Mouse (Mus musculus) liver, postnatal 0 days (tissue): ENCODE results near the gene Ift43. TPM values are rescaled to one million over a fixed set of nuclear protein-coding genes. Genes with fewer than 3 reads are reported as not detected.

Source experiments
- ATAC-seq: fragments of 200-750 bp; cut with Nextera tagmentation; 2 replicates; pipeline ENCODE4 v1.8.0; 2017; ENCODE audit warnings: mild to moderate bottlenecking, moderate library complexity
- DNase-seq: peaks from one replicate; pipeline ENCODE4 v3.0.0-alpha.2; 2016
- H3K27ac ChIP-seq: fragments of 300-500 bp; sonication (generic); 2 replicates; pipeline ENCODE4 v1.5.1; 2014; ENCODE audit warnings: antibody characterized with exemption, moderate library complexity, mild to moderate bottlenecking, low read depth
- H3K27me3 ChIP-seq: fragments of 300-500 bp; sonication (generic); 2 replicates; pipeline ENCODE4 v1.6.1; 2014; ENCODE audit warnings: low read length, control low read depth, mixed read lengths; ENCODE audit not compliant: insufficient read depth
- H3K36me3 ChIP-seq: fragments of 300-500 bp; sonication (generic); replicated peaks from 2 replicates; pipeline ENCODE4 v1.6.1; 2014; ENCODE audit warnings: mild to moderate bottlenecking, control low read depth, low read length, moderate library complexity, mixed read lengths; ENCODE audit not compliant: insufficient read depth
- H3K4me1 ChIP-seq: fragments of 300-500 bp; sonication (generic); 2 replicates; pipeline ENCODE4 v1.6.1; 2014; ENCODE audit warnings: antibody characterized with exemption, mild to moderate bottlenecking, control low read depth; ENCODE audit not compliant: insufficient read depth
- H3K4me2 ChIP-seq: fragments of 300-500 bp; sonication (generic); 2 replicates; pipeline ENCODE4 v1.6.1; 2014; ENCODE audit warnings: low read depth, mild to moderate bottlenecking, low read length, moderate library complexity, mixed read lengths
- H3K4me3 ChIP-seq: fragments of 300-500 bp; sonication (generic); 2 replicates; pipeline ENCODE4 v1.5.1; 2014; ENCODE audit warnings: low read depth, low read length
- H3K9ac ChIP-seq: fragments of 300-500 bp; sonication (generic); replicated peaks from 2 replicates; pipeline ENCODE4 v1.6.1; 2014; ENCODE audit warnings: mild to moderate bottlenecking, moderate library complexity
- H3K9me3 ChIP-seq: fragments of 300-500 bp; sonication (generic); 2 replicates; pipeline ENCODE4 v1.6.1; 2016; ENCODE audit warnings: mild to moderate bottlenecking, control low read depth, low read length, mixed read lengths
- CTCF ChIP-seq: sonication (generic); IDR thresholded peaks from 2 replicates; pipeline ENCODE4 v1.5.1; 2016; ENCODE audit warnings: antibody characterized with exemption, low read depth
- EP300 ChIP-seq: IDR thresholded peaks from 2 replicates; pipeline ENCODE4 v1.6.1; 2016; ENCODE audit warnings: antibody characterized with exemption, low read depth, mild to moderate bottlenecking
- WGBS: fragments of 180-500 bp; shearing (Covaris S2); extraction: QIAGEN DNeasy Blood & Tissue Kit; methylation state at CpG from one replicate; pipeline ENCODE4 v1.1.7; 2014; ENCODE audit not compliant: insufficient replicate concordance; 5-methylcytosine and 5-hydroxymethylcytosine counted together
- polyA plus RNA-seq: library from polyadenylated mRNA; unstranded; fragments of >200 nt; fragmentation: Nextera tagmentation; extraction: Ambion mirVana; gene quantifications from 2 replicates; pipeline ENCODE4 v1.2.1, GENCODE M21; 2015

Gene Ift43
- polyA plus RNA-seq, 1 experiment from 2014 or later: 8.4 TPM

- no peak for TF ChIP-seq CTCF
- no peak for TF ChIP-seq EP300
- Histone ChIP-seq H3K36me3 (no peaks in the 10 kb centered on the region), H3K4me3 (no peak overlapping the region), H3K9me3 (0 out of 2 replicates have a peak, but pooled peaks cover 2% of the 10 kb centered on the region), H3K4me2 (no peak overlapping the region), H3K9ac (no peak overlapping the region), H3K27ac (no peak overlapping the region), H3K27me3 (no peaks in the 10 kb centered on the region), H3K4me1 (0 out of 2 replicates have a peak, but pooled peaks cover 4% of the 10 kb centered on the region)
- WGBS: 83% methylated on average over 20 of the region's 20 CpGs
- ATAC-seq (no peak), DNase-seq (no peak)
Measured at GRCm38 (mm10) chr12:86158689-86159483, 76.5 kb downstream of the Ift43 start.

DNA sequence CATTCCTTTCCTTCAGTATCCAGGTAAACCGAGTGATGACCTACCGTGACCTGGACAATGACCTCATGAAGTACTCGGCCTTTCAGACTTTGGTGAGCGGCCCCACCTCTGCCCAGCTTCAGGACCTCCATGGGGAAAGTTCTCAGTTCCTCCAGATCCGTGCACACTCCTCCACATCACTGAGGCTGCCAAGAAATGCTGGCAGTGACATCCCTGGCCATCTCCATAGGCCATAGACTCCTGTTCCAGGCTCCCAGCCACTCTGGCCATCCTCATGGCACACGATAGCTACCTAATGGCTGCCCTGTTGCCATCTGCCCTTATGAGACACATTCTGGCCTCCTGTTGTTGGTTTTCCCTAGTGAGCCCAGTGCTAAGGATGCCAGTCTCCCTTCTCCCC is 79.1 kb downstream of the Ift43 start:
- TF ChIP-seq CTCF (no peak), EP300 (no peak)

DNA sequence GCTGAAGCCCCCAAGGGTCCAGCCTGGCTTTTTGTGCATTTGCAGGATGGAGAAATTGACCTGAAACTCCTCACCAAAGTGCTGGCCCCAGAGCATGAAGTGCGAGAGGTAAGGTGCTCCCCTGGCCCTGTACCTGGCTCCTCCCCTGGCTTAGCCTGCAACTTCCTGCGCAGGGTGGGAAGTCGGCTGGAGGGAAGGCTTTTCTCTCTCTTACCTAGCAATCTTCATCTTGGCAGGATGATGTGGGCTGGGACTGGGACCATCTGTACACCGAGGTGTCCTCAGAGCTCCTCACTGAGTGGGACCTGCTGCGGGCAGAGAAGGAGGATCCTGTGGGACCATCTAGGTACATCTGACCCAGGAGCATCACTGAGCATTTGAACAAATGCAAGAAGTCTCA is 79.6 kb downstream of the Ift43 start:
- Histone ChIP-seq H3K4me1 (0 out of 2 replicates have a peak, but pooled peaks cover 4% of the 10 kb centered on the region), H3K9ac (no peak overlapping the region), H3K9me3 (0 out of 2 replicates have a peak, but pooled peaks cover 2% of the 10 kb centered on the region), H3K4me2 (no peak overlapping the region), H3K27me3 (no peaks in the 10 kb centered on the region), H3K36me3 (no peaks in the 10 kb centered on the region), H3K4me3 (no peak overlapping the region), H3K27ac (no peak overlapping the region)
- TF ChIP-seq EP300 (no peak), CTCF (no peak)
- no peak for DNase-seq
- ATAC-seq: no peak
- WGBS: 72% methylated on average over 5 of the region's 5 CpGs

More for the DNA sequence above, 79.1 kb downstream of the Ift43 start:
- H3K27ac ChIP-seq: no peak overlapping the region
- 72% methylated on average over 6 of the region's 6 CpGs for WGBS
- no peak overlapping the region for H3K9ac ChIP-seq
- DNase-seq (no peak), ATAC-seq (no peak)
- H3K4me3 ChIP-seq: no peak overlapping the region
- no peaks in the 10 kb centered on the region for H3K27me3 ChIP-seq
- H3K4me2 ChIP-seq: no peak overlapping the region
- 0 out of 2 replicates have a peak, but pooled peaks cover 4% of the 10 kb centered on the region for H3K4me1 ChIP-seq
- no peaks in the 10 kb centered on the region for H3K36me3 ChIP-seq
- 0 out of 2 replicates have a peak, but pooled peaks cover 2% of the 10 kb centered on the region for H3K9me3 ChIP-seq

GRCm38 (mm10) chr12:86162890-86163816 is 80.8 kb downstream of the Ift43 start:
- DNase-seq: no peak
- no peak overlapping the region for H3K27ac ChIP-seq
- 43% methylated on average over 12 of the region's 12 CpGs for WGBS
- 0 out of 2 replicates have a peak, but pooled peaks cover 2% of the 10 kb centered on the region for H3K9me3 ChIP-seq
- no peak overlapping the region for H3K4me3 ChIP-seq
- TF ChIP-seq EP300: no peak
- TF ChIP-seq CTCF: no peak
- H3K27me3 ChIP-seq: no peaks in the 10 kb centered on the region
- H3K36me3 ChIP-seq: no peaks in the 10 kb centered on the region
- ATAC-seq: no peak
- no peak overlapping the region for H3K9ac ChIP-seq
- 0 out of 2 replicates have a peak, but pooled peaks cover 4% of the 10 kb centered on the region for H3K4me1 ChIP-seq
- no peak overlapping the region for H3K4me2 ChIP-seq

DNA sequence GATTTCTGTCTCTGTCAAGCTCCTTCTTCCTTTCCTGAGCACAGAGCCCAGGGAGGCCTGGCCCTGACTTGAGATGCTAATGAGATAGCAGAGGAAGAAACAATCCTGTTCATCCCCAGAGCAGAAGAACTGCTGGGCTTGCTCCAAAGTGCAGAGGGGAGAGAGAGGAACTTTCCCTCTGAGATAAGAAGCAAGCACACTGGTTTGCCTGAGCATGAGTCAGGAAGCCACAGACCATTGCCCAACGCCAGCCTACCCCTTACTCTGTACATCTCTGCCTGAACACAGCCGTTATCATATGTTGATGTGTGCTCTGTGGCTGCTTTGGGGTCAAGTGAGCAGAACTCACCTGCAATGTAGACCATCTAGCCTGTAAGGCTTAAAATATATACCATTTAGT is 83.9 kb downstream of the Ift43 start:
- no peaks in the 10 kb centered on the region for H3K36me3 ChIP-seq
- no peaks in the 10 kb centered on the region for H3K27me3 ChIP-seq
- no peak overlapping the region for H3K4me3 ChIP-seq
- no peak overlapping the region for H3K9ac ChIP-seq
- WGBS: 3% methylated on average over 2 of the region's 2 CpGs
- TF ChIP-seq CTCF: no peak
- TF ChIP-seq EP300: no peak
- DNase-seq (no peak), ATAC-seq (no peak)
- no peak overlapping the region for H3K27ac ChIP-seq
- H3K4me1 ChIP-seq: 0 out of 2 replicates have a peak, but pooled peaks cover 4% of the 10 kb centered on the region
- no peak overlapping the region for H3K4me2 ChIP-seq
- no peaks in the 10 kb centered on the region for H3K9me3 ChIP-seq

DNA sequence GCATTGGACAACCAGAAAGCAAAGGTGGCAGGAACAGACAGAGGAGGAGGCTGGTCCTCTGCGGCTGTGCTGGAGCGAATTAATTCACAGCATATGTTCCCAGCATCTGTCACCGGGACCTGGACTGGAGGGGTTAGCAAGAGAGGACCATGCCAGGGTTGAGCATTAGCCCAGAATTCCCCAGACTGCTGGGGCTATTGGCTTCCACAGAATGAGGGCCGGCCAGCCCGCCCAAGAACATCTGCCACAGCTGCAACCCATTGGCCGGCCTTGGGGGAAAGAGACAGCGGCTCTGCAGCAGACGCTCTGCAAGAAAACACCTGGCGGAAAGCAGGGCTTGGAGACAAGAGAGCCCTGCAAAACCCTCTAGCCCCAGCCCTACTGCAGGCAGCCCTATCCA is 84.7 kb downstream of the Ift43 start:
- 0 out of 2 replicates have a peak, but pooled peaks cover 4% of the 10 kb centered on the region for H3K4me1 ChIP-seq
- H3K27ac ChIP-seq: no peak overlapping the region
- no peaks in the 10 kb centered on the region for H3K36me3 ChIP-seq
- H3K4me3 ChIP-seq: no peak overlapping the region
- no peaks in the 10 kb centered on the region for H3K9me3 ChIP-seq
- DNase-seq (no peak), ATAC-seq (no peak)
- no peak overlapping the region for H3K9ac ChIP-seq
- H3K27me3 ChIP-seq: no peaks in the 10 kb centered on the region
- TF ChIP-seq EP300 (no peak), CTCF (no peak)
- 70% methylated on average over 9 of the region's 9 CpGs for WGBS
- no peak overlapping the region for H3K4me2 ChIP-seq
